Mouse (Mus musculus): ENCODE measurements at regions not wholly inside any gene's neighbourhood (a gene's known extent, or its start where the extent isn't known, plus 50 kb on each side); places are given as distances from the start of the nearest gene placed in this dataset.
A peak's percentile ranks its signal among the peaks of the same experiment; 100 is the strongest.

DNA sequence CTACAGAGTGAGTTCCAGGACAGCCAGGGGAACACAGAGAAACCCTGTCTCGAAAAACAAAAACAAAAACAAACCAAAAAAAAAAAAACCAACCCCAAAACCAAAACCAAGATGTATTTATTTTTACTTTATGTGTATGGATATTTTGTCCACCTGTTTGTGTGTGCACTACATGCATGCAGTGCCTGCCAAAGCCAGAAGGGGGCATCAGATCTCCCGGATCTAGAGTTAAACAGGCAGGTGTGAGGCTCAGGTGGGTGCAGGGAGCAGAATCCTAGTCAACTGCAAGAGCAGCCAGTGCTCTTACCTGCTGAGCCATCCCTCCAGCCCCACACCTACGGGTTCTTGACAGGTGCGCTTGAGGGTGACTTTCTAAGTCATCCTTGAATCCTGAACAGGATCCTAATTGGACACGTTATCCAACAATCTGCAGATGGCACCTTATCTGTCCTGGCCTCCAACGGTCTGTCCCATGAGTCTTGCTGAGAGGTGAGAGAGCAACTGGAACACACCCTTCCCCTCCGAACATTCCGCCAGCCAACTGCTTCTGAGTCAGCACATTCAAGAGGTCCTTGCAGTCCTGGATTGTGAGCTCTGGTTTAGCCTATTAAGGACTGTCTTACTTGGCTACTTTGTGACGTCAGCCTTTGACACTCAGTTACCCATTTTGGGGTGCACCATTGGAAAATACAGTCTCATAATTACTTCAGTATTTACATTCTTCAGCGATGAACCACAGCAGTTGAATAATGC lies 95.4 kb upstream of the Slc38a4 start:
- Histone ChIP-seq H3K9ac (replicated peaks; ENCODE audit: low read depth, low read length) (no peak overlapping the region), H3K4me1 (ENCODE audit: control insufficient read depth, insufficient read depth, low read length) (no peaks in the 10 kb centered on the region)
- WGBS, result 79% methylated on average over 10 of the region's 10 CpGs

DNA sequence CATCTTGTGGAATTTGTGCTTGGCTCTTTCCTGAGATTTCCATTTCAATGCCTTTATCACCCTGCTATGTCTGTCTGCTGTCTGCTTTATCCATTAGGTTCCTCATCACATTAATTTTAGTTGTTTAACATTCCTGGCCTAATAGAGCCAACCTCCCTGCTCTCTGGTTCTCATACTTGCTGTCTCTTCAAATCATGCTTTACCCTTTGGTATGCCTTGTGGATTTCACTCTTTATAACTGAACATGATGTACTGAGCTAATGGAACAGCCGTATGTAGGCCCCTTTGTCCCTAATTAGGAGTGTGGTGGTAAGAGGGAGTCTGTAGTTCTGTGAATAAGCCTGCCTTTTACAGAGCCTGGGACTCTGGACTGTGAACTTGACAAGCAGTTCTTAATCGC lies 86.2 kb upstream of the Slc38a4 start:
- H3K4me3 ChIP-seq (ENCODE audit: low read depth, low read length), result no peak overlapping the region
- WGBS, result 80% methylated on average over 2 of the region's 2 CpGs
- no peaks in the 10 kb centered on the region for H3K9me3 ChIP-seq (ENCODE audit: control insufficient read depth, low read length)
- no peak overlapping the region for H3K9ac ChIP-seq (replicated peaks; ENCODE audit: low read depth, low read length)
- no peaks in the 10 kb centered on the region for H3K4me1 ChIP-seq (ENCODE audit: control insufficient read depth, insufficient read depth, low read length)
- H3K36me3 ChIP-seq (ENCODE audit: control insufficient read depth, insufficient read depth, low read length), result no peaks in the 10 kb centered on the region
- H3K27me3 ChIP-seq (ENCODE audit: control insufficient read depth, insufficient read depth, low read length), result no peaks in the 10 kb centered on the region
- H3K4me2 ChIP-seq (ENCODE audit: low read depth, low read length), result no peak overlapping the region
- no peak overlapping the region for H3K27ac ChIP-seq (ENCODE audit: low read depth, low read length)
- no peak for ATAC-seq (ENCODE audit: low read depth)

More for the DNA sequence above, 95.4 kb upstream of the Slc38a4 start:
- H3K4me3 ChIP-seq (ENCODE audit: low read depth, low read length), result no peak overlapping the region
- no peaks in the 10 kb centered on the region for H3K27me3 ChIP-seq (ENCODE audit: control insufficient read depth, insufficient read depth, low read length)
- H3K36me3 ChIP-seq (ENCODE audit: control insufficient read depth, insufficient read depth, low read length), result no peaks in the 10 kb centered on the region
- ATAC-seq (ENCODE audit: low read depth), result peak; percentile 38; the same call in 1 of the 2 replicates
- no peak overlapping the region for H3K4me2 ChIP-seq (ENCODE audit: low read depth, low read length)
- no peaks in the 10 kb centered on the region for H3K9me3 ChIP-seq (ENCODE audit: control insufficient read depth, low read length)
- H3K27ac ChIP-seq (ENCODE audit: low read depth, low read length), result no peak overlapping the region; the same call in 1 of the 2 replicates

DNA sequence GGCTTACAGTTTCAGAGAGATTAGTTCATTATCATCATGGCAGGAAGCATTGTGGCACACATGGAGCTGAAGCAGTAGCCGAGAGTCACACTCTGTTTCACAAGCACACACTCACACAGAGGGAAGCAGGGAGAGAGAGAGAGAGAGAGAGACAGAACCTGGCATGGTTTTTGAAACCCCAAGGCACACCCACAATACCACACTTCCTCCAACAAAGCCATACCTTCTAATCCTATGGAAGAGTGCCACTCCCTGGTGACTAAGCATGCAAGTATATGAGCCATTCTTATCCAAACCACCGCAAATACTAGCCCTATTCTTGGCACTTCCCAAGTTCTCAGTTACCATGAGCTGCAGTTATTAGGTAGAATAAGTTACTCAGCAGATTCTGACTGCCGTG lies 82.5 kb upstream of the Slc38a4 start:
- WGBS, result 91% methylated on average over 3 of the region's 3 CpGs
- Histone ChIP-seq H3K4me3 (ENCODE audit: low read depth, low read length) (no peak overlapping the region), H3K4me2 (ENCODE audit: low read depth, low read length) (no peak overlapping the region), H3K9ac (replicated peaks; ENCODE audit: low read depth, low read length) (no peak overlapping the region), H3K4me1 (ENCODE audit: control insufficient read depth, insufficient read depth, low read length) (no peaks in the 10 kb centered on the region), H3K9me3 (ENCODE audit: control insufficient read depth, low read length) (no peaks in the 10 kb centered on the region), H3K36me3 (ENCODE audit: control insufficient read depth, insufficient read depth, low read length) (no peaks in the 10 kb centered on the region), H3K27me3 (ENCODE audit: control insufficient read depth, insufficient read depth, low read length) (no peaks in the 10 kb centered on the region), H3K27ac (ENCODE audit: low read depth, low read length) (no peak overlapping the region)
- no peak for ATAC-seq (ENCODE audit: low read depth)

DNA sequence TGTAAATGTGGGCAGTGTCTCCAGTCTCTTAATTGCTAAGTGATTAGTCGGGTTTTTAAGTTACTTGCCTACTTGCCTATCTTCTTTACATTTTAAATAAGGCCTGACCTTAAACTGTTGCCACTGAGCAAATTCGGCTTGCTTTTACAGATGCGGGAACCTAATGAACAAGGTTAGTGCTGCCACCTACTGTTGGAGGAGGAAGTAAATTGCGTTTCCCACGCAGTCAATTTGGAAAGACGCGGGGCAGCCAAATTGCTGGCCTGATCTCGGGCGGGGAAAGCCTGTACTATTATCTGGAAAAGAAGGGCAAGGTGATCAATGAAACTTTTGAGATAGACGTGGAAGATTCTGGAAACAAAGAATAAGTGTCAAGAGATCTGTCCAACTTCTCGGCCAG lies 79.5 kb upstream of the Slc38a4 start:
- Histone ChIP-seq H3K4me1 (ENCODE audit: control insufficient read depth, insufficient read depth, low read length) (no peaks in the 10 kb centered on the region), H3K4me3 (ENCODE audit: low read depth, low read length) (no peak overlapping the region), H3K9me3 (ENCODE audit: control insufficient read depth, low read length) (no peaks in the 10 kb centered on the region), H3K9ac (replicated peaks; ENCODE audit: low read depth, low read length) (no peak overlapping the region), H3K27me3 (ENCODE audit: control insufficient read depth, insufficient read depth, low read length) (no peaks in the 10 kb centered on the region), H3K27ac (ENCODE audit: low read depth, low read length) (no peak overlapping the region), H3K4me2 (ENCODE audit: low read depth, low read length) (no peak overlapping the region), H3K36me3 (ENCODE audit: control insufficient read depth, insufficient read depth, low read length) (no peaks in the 10 kb centered on the region)
- WGBS, result 12% methylated on average over 11 of the region's 11 CpGs
- ATAC-seq (ENCODE audit: low read depth), result no peak

DNA sequence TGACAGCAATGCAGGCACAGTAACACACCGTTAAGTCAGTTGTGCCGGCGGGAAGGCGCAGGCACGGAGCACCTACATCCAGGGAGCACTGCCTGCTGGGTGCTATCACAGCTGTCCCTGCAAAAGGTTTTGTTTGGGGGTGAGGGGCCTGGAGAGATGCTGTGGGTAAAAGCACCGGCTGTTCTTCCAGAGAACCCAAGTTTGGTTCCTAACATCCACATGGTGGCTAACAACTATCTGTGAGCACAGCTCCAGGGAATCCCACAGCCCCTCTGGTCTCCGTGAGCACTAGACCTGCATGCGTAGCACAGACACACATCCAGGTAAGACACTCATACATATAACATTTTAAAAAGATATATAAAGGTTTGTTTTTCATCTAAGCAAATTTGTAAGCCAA lies 72.0 kb upstream of the Slc38a4 start:
- no peaks in the 10 kb centered on the region for H3K27me3 ChIP-seq (ENCODE audit: control insufficient read depth, insufficient read depth, low read length)
- H3K9ac ChIP-seq (replicated peaks; ENCODE audit: low read depth, low read length), result no peak overlapping the region
- no peaks in the 10 kb centered on the region for H3K36me3 ChIP-seq (ENCODE audit: control insufficient read depth, insufficient read depth, low read length)
- H3K27ac ChIP-seq (ENCODE audit: low read depth, low read length), result no peak overlapping the region
- H3K9me3 ChIP-seq (ENCODE audit: control insufficient read depth, low read length), result no peaks in the 10 kb centered on the region
- no peak overlapping the region for H3K4me3 ChIP-seq (ENCODE audit: low read depth, low read length)
- no peak overlapping the region for H3K4me2 ChIP-seq (ENCODE audit: low read depth, low read length)
- ATAC-seq (ENCODE audit: low read depth), result no peak
- no peaks in the 10 kb centered on the region for H3K4me1 ChIP-seq (ENCODE audit: control insufficient read depth, insufficient read depth, low read length)
- 91% methylated on average over 8 of the region's 8 CpGs for WGBS

DNA sequence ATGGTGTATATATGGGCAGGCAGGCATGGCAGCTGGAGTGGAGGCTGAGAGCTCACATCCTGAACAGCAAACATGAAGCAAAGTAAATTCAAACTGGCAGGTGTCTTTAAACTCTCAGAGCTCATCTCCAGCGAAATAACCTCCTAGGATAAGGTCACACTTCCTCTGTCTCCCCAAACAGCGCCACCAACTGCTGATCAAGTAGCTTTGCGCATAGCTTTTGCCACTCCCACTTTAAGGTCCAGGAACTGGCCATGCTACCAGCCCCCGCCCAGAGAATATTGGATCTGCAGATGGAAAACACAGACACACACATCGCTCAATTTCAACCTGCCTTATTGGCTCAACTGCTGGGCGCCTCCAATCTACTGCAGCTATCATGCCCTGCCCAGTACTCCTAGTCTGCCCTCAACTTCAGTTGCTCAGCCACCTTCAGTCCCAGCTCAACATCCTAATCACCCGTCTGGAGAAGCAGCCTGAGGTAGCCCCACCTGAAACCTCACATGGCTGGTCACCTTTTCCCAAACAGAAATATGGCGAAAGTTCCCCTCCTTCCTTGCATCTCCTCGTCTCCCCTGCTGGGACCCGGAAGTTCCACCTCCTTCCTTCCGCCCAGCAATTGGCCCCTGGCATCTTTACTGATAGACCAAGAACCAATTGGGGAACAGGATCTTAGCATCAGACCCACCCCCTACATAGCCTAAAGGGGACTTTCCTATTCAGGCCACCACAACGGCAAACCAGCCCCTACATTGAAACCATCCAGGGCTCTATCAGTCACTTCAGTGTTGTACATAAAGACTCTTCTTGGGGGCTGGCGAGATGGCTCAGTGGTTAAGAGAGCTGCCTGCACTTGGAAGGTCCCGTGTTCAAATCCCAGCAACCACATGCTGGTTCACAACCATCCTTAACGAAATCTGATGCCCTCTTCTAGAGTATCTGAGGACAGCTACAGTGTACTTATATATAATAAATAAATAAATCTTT lies 70.4 kb upstream of the Slc38a4 start:
- no peak overlapping the region for H3K4me3 ChIP-seq (ENCODE audit: low read depth, low read length)
- H3K27ac ChIP-seq (ENCODE audit: low read depth, low read length), result no peak overlapping the region
- H3K36me3 ChIP-seq (ENCODE audit: control insufficient read depth, insufficient read depth, low read length), result no peaks in the 10 kb centered on the region
- H3K27me3 ChIP-seq (ENCODE audit: control insufficient read depth, insufficient read depth, low read length), result no peaks in the 10 kb centered on the region
- H3K9me3 ChIP-seq (ENCODE audit: control insufficient read depth, low read length), result no peaks in the 10 kb centered on the region
- H3K9ac ChIP-seq (replicated peaks; ENCODE audit: low read depth, low read length), result no peak overlapping the region
- H3K4me1 ChIP-seq (ENCODE audit: control insufficient read depth, insufficient read depth, low read length), result no peaks in the 10 kb centered on the region
- no peak for ATAC-seq (ENCODE audit: low read depth)
- 90% methylated on average over 15 of the region's 15 CpGs for WGBS
- H3K4me2 ChIP-seq (ENCODE audit: low read depth, low read length), result no peak overlapping the region

DNA sequence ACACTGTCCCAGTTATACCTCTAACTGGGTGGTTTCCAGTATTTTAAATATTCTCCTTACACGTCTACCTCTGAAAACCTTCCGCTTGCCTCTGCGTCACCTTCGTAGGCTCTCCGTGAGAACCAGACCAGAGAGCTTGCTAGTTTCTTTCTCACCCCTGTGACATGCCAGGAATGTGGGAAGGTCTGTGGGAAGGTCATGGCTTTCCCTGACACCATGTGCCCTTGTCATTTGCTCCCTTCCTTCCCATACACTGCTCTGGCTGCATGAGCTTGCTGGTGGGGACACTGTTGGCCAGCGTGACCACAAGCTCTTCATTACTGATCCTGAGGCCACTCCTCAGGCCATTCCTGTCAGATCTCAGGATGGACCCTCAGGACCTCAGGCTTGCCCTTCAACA lies 66.5 kb upstream of the Slc38a4 start:
- Histone ChIP-seq H3K4me1 (ENCODE audit: control insufficient read depth, insufficient read depth, low read length) (no peaks in the 10 kb centered on the region), H3K27ac (ENCODE audit: low read depth, low read length) (no peak overlapping the region), H3K36me3 (ENCODE audit: control insufficient read depth, insufficient read depth, low read length) (no peaks in the 10 kb centered on the region), H3K4me2 (ENCODE audit: low read depth, low read length) (no peak overlapping the region), H3K27me3 (ENCODE audit: control insufficient read depth, insufficient read depth, low read length) (no peaks in the 10 kb centered on the region), H3K9me3 (ENCODE audit: control insufficient read depth, low read length) (no peaks in the 10 kb centered on the region), H3K9ac (replicated peaks; ENCODE audit: low read depth, low read length) (no peak overlapping the region), H3K4me3 (ENCODE audit: low read depth, low read length) (no peak overlapping the region)
- 96% methylated on average over 6 of the region's 6 CpGs for WGBS
- no peak for ATAC-seq (ENCODE audit: low read depth)

DNA sequence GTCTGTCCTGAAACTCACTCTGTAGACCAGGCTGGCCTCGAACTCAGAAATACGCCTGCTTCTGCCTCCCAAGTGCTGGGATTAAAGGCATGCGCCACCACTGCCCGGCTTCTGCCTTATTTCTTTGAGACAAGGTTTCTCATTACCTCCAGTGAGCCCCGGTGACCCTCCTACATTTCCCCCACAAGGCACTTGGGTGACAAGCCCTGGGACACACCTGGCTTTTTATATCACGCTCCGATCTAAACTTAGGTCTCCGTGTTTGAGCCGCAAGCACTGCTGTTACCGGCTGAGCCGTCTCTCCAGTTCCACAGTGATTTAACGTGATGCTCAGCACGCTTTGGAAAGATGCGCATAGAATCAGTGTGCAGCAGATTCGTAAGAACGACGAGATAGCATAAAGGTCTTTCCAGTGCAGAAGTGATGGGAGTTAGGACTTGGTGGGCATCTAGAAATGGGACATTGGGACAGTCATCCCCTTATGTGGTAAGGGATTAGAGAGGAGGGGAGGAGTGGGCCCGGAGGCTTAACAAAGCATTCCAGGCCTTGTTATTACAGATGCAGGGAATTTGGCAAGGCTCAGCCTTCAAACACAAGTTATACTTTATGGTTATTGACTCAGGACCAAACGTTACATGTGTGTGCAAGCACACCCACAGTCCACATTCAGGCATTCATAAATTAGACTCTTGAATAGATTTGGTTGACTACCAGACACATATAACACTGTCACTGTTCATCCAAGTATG lies 56.9 kb upstream of the Slc38a4 start:
- H3K9me3 ChIP-seq (ENCODE audit: control insufficient read depth, low read length), result no peaks in the 10 kb centered on the region
- no peaks in the 10 kb centered on the region for H3K27me3 ChIP-seq (ENCODE audit: control insufficient read depth, insufficient read depth, low read length)
- WGBS, result 84% methylated on average over 19 of the region's 19 CpGs
- ATAC-seq (ENCODE audit: low read depth), result no peak
- no peaks in the 10 kb centered on the region for H3K4me1 ChIP-seq (ENCODE audit: control insufficient read depth, insufficient read depth, low read length)
- H3K27ac ChIP-seq (ENCODE audit: low read depth, low read length), result no peak overlapping the region
- H3K4me3 ChIP-seq (ENCODE audit: low read depth, low read length), result no peak overlapping the region
- no peak overlapping the region for H3K9ac ChIP-seq (replicated peaks; ENCODE audit: low read depth, low read length)
- H3K4me2 ChIP-seq (ENCODE audit: low read depth, low read length), result no peak overlapping the region
- H3K36me3 ChIP-seq (ENCODE audit: control insufficient read depth, insufficient read depth, low read length), result no peaks in the 10 kb centered on the region
